Mouse (Mus musculus) liver, embryonic 14.5 days (tissue): ENCODE data around the gene C3ar1. TPM values are rescaled to one million over a fixed set of nuclear protein-coding genes. Genes with fewer than 3 reads are reported as not detected.

Source experiments
- ATAC-seq: fragments of 200-750 bp; cut with Nextera tagmentation; 2 replicates; pipeline ENCODE4 v1.8.0; 2017; ENCODE audit warnings: moderate number of reproducible peaks, mild to moderate bottlenecking, moderate library complexity; ENCODE audit not compliant: insufficient read depth
- DNase-seq, 3 experiments: peaks; one replicate each; pipeline ENCODE4 v3.0.0-alpha.2; 2012 to 2013; ENCODE audit warnings: low read depth in 3 of 3, low spot score in 3 of 3
- H3K27ac ChIP-seq: fragments of 300-500 bp; sonication (generic); 2 replicates; pipeline ENCODE4 v1.5.1; 2014; ENCODE audit warnings: moderate library complexity, mild to moderate bottlenecking, control low read depth, inconsistent platforms
- H3K27me3 ChIP-seq: fragments of 300-500 bp; sonication (generic); 2 replicates; pipeline ENCODE4 v1.6.1; 2014; ENCODE audit warnings: mild to moderate bottlenecking, low read length, moderate library complexity; ENCODE audit not compliant: control insufficient read depth, insufficient read depth
- H3K36me3 ChIP-seq: fragments of 300-500 bp; sonication (generic); replicated peaks from 2 replicates; pipeline ENCODE4 v1.6.1; 2014; ENCODE audit warnings: low read depth; ENCODE audit not compliant: control insufficient read depth, insufficient read depth
- H3K4me1 ChIP-seq, 2 experiments: fragments of 200-500 bp in 1 of 2; fragments of 300-500 bp in 1 of 2; sonication (generic) in 1 of 2; replicated peaks; 2 replicates each; pipeline ENCODE4 v1.6.1; 2012 to 2014; ENCODE audit warnings: antibody characterized with exemption in 1 of 2, inconsistent platforms in 1 of 2, low read length in 1 of 2; ENCODE audit not compliant: control insufficient read depth in 2 of 2, insufficient read depth in 2 of 2
- H3K4me2 ChIP-seq: fragments of 300-500 bp; sonication (generic); 2 replicates; pipeline ENCODE4 v1.6.1; 2014; ENCODE audit warnings: low read depth, mild to moderate bottlenecking, control low read depth, moderate library complexity
- H3K4me3 ChIP-seq, 2 experiments: fragments of 200-500 bp in 1 of 2; fragments of 300-500 bp in 1 of 2; sonication (generic) in 1 of 2; 2 replicates each; pipeline ENCODE4 v1.5.1; 2012 to 2014; ENCODE audit warnings: low read depth in 2 of 2, low read length in 2 of 2, mild to moderate bottlenecking in 2 of 2, control low read depth in 1 of 2, inconsistent platforms in 1 of 2, moderate library complexity in 1 of 2; ENCODE audit not compliant: insufficient read depth in 1 of 2
- H3K9ac ChIP-seq: fragments of 300-500 bp; sonication (generic); replicated peaks from 2 replicates; pipeline ENCODE4 v1.6.1; 2014; ENCODE audit warnings: mild to moderate bottlenecking, control low read depth, moderate library complexity
- H3K9me3 ChIP-seq: fragments of 300-500 bp; sonication (generic); 2 replicates; pipeline ENCODE4 v1.6.1; 2016; ENCODE audit warnings: low read length, mixed read lengths; ENCODE audit not compliant: control insufficient read depth
- CTCF ChIP-seq: IDR thresholded peaks from 2 replicates; pipeline ENCODE4 v1.5.1; 2016; ENCODE audit warnings: antibody characterized with exemption, low read depth, control low read depth
- EP300 ChIP-seq: IDR thresholded peaks from 2 replicates; pipeline ENCODE4 v1.6.1; 2016; ENCODE audit warnings: antibody characterized with exemption, low read depth
- WGBS: fragments of 180-500 bp; shearing (Covaris S2); extraction: QIAGEN DNeasy Blood & Tissue Kit; methylation state at CpG from one replicate; pipeline ENCODE4 v1.1.7; 2014; ENCODE audit not compliant: insufficient replicate concordance; 5-methylcytosine and 5-hydroxymethylcytosine counted together
- polyA plus RNA-seq, 2 experiments: library from polyadenylated mRNA; depleted of rRNA in 1 of 2; stranded (reverse) in 1 of 2; unstranded in 1 of 2; fragments of >200 nt; fragmentation: Nextera tagmentation in 1 of 2; extraction: Ambion mirVana in 1 of 2; gene quantifications; 2 replicates each; pipeline versions ENCODE4 v1.2.1 to v1.2.3; 2012 to 2014

C3ar1 gene
- polyA plus RNA-seq, 2 experiments, result 0.55 to 0.66 TPM

- H3K27me3 ChIP-seq, result no peaks in the 10 kb centered on the region
- no peak for DNase-seq
- no peaks in the 10 kb centered on the region for H3K9me3 ChIP-seq
- no peak overlapping the region for H3K4me2 ChIP-seq
- no peak overlapping the region for H3K27ac ChIP-seq
- 64% methylated on average over 5 of the region's 5 CpGs for WGBS
- no peak for ATAC-seq
- no peak overlapping the region for H3K9ac ChIP-seq
- no peak overlapping the region for H3K4me3 ChIP-seq
- H3K4me1 ChIP-seq, result peaks cover 9 to 13% of the 10 kb centered on the region in 2 experiments
- no peaks in the 10 kb centered on the region; the same call in 1 of the 2 replicates for H3K36me3 ChIP-seq
- TF ChIP-seq CTCF (no peak), EP300 (no peak)
Measured at GRCm38 (mm10) chr6:122872800-122873199, 16.8 kb upstream of the C3ar1 start.

GRCm38 (mm10) chr6:122869846-122870245 is 13.9 kb upstream of the C3ar1 start:
- Histone ChIP-seq H3K9ac (no peak overlapping the region), H3K4me1 (no peaks in the 10 kb centered on the region), H3K27me3 (no peaks in the 10 kb centered on the region), H3K27ac (no peak overlapping the region), H3K36me3 (no peaks in the 10 kb centered on the region), H3K4me3 (no peak overlapping the region), H3K9me3 (no peaks in the 10 kb centered on the region), H3K4me2 (no peak overlapping the region)
- no peak for TF ChIP-seq EP300
- no peak for TF ChIP-seq CTCF
- ATAC-seq (no peak), DNase-seq (no peak)
- WGBS, result 69% methylated on average over 11 of the region's 11 CpGs

GRCm38 (mm10) chr6:122867914-122868313 is 12.0 kb upstream of the C3ar1 start:
- H3K27ac ChIP-seq, result no peak overlapping the region
- no peak for DNase-seq
- no peaks in the 10 kb centered on the region for H3K9me3 ChIP-seq
- H3K4me1 ChIP-seq, result peaks cover 0 to 3% of the 10 kb centered on the region in 2 experiments; a peak in 1 of 4 replicates
- no peak for ATAC-seq
- H3K9ac ChIP-seq, result no peak overlapping the region
- no peaks in the 10 kb centered on the region for H3K27me3 ChIP-seq
- H3K4me3 ChIP-seq, result no peak overlapping the region
- TF ChIP-seq EP300, result no peak
- peak; percentile 41; the same call in 1 of the 2 replicates for TF ChIP-seq CTCF
- H3K4me2 ChIP-seq, result no peak overlapping the region
- WGBS, result 64% methylated on average over 4 of the region's 4 CpGs
- no peaks in the 10 kb centered on the region for H3K36me3 ChIP-seq

GRCm38 (mm10) chr6:122862871-122863270 is 6.9 kb upstream of the C3ar1 start:
- 39% methylated on average over 1 of the region's 1 CpGs for WGBS
- H3K9me3 ChIP-seq, result peaks cover 6% of the 10 kb centered on the region
- H3K4me3 ChIP-seq, result no peak overlapping the region
- TF ChIP-seq CTCF (no peak), EP300 (no peak)
- H3K4me2 ChIP-seq, result no peak overlapping the region
- H3K27me3 ChIP-seq, result no peaks in the 10 kb centered on the region
- no peak overlapping the region for H3K9ac ChIP-seq
- peak in 1 of 3 experiments; percentile 24 for DNase-seq
- peaks cover 0 to 3% of the 10 kb centered on the region in 2 experiments; a peak in 1 of 4 replicates for H3K4me1 ChIP-seq
- no peaks in the 10 kb centered on the region for H3K36me3 ChIP-seq
- no peak overlapping the region for H3K27ac ChIP-seq
- ATAC-seq, result peak; percentile 33; the same call in 1 of the 2 replicates

- H3K4me2 ChIP-seq, result no peak overlapping the region
- H3K4me3 ChIP-seq, result no peak overlapping the region
- WGBS, result 58% methylated on average over 6 of the region's 6 CpGs
- ATAC-seq (no peak), DNase-seq (no peak)
- no peak overlapping the region for H3K27ac ChIP-seq
- peaks cover 0 to 3% of the 10 kb centered on the region in 2 experiments; a peak in 1 of 4 replicates for H3K4me1 ChIP-seq
- no peak overlapping the region for H3K9ac ChIP-seq
- H3K27me3 ChIP-seq, result no peaks in the 10 kb centered on the region
- H3K9me3 ChIP-seq, result peaks cover 6% of the 10 kb centered on the region
- TF ChIP-seq CTCF (peak; percentile 49), EP300 (no peak)
- H3K36me3 ChIP-seq, result no peaks in the 10 kb centered on the region
Measured at GRCm38 (mm10) chr6:122862434-122862833, 6.5 kb upstream of the C3ar1 start.
